Mouse (Mus musculus): ENCODE measurements around the gene Trpm4. TPM values are rescaled to one million over a fixed set of nuclear protein-coding genes. Genes with fewer than 3 reads are reported as not detected.

Trpm4 gene
- total and polyA plus RNA-seq, 3 experiments = 9.3 to 17.6 (median 12.0) TPM

- dilution Hi-C loops (cut with MboI; ENCODE audit: extremely low pct_ligation_motif_present, extremely low pct_unique_long_range_greater_than_20kb, low sequenced_read_pairs) = no loop called here
- Histone ChIP-seq H3K79me2 (replicated peaks; ENCODE audit: control insufficient read depth, extremely low read depth, insufficient read depth, poor library complexity, severe bottlenecking) (no peaks in the 10 kb centered on the region), H3K4me1 (ENCODE audit: control insufficient read depth in 1 of 2, insufficient read depth in 2 of 2) (peaks cover 24 to 45% of the 10 kb centered on the region in 2 experiments), H3K4me3 (replicated peaks in 1 of 3; ENCODE audit: low read depth in 2 of 3, low read length in 2 of 3, poor library complexity in 1 of 3) (no peak overlapping the region), H3K27ac (ENCODE audit: insufficient read depth, low read depth) (no peak overlapping the region), H3K9ac (ENCODE audit: insufficient read depth, low read depth) (no peak overlapping the region), H3K4me2 (ENCODE audit: insufficient read depth, low read depth, poor library complexity, severe bottlenecking) (no peak overlapping the region), H3K36me3 (replicated peaks in 1 of 2; ENCODE audit: control insufficient read depth in 1 of 2, insufficient read depth in 1 of 2, low read length in 1 of 2) (no peaks in the 10 kb centered on the region), H3K9me3 (replicated peaks; ENCODE audit: low read length) (no peaks in the 10 kb centered on the region), H3K27me3 (replicated peaks) (peaks cover 48% of the 10 kb centered on the region)
- DNase-seq (ENCODE audit: extremely low read depth) = no peak
- in situ Hi-C loops (cut with MboI; ENCODE audit: low pct_ligation_motif_present, low pct_unique_long_range_greater_than_20kb, low sequenced_read_pairs) = no loop called here
- TF ChIP-seq MYC (IDR thresholded peaks at IDR 0.05; ENCODE audit: low read depth, low read length) (no peak), TBP (conservative IDR thresholded peaks at IDR 0.05; ENCODE audit: low read depth, low read length) (no peak), SMC3 (IDR thresholded peaks at IDR 0.05; ENCODE audit: low read depth, low read length) (no peak), ZC3H11A (IDR thresholded peaks at IDR 0.05; ENCODE audit: low read depth, low read length) (no peak), ZMIZ1 (IDR thresholded peaks at IDR 0.05; ENCODE audit: low read depth, low read length) (no peak), HCFC1 (IDR thresholded peaks at IDR 0.05; ENCODE audit: low read depth, low read length) (no peak), ZKSCAN1 (IDR thresholded peaks at IDR 0.05; ENCODE audit: borderline replicate concordance, low read depth, low read length) (no peak), ELF1 (IDR thresholded peaks at IDR 0.05; ENCODE audit: low read depth, low read length) (no peak), JUND (conservative IDR thresholded peaks at IDR 0.05; ENCODE audit: low read depth, low read length) (no peak)
Measured at GRCm38 (mm10) chr7:45342081-45342480, 8.5 kb upstream of the Trpm4 start.

GRCm38 (mm10) chr7:45341303-45341702 is 7.7 kb upstream of the Trpm4 start:
- no peaks in the 10 kb centered on the region for H3K9me3 ChIP-seq (replicated peaks; ENCODE audit: low read length)
- no peak overlapping the region for H3K9ac ChIP-seq (ENCODE audit: insufficient read depth, low read depth)
- H3K79me2 ChIP-seq (replicated peaks; ENCODE audit: control insufficient read depth, extremely low read depth, insufficient read depth, poor library complexity, severe bottlenecking) = no peaks in the 10 kb centered on the region
- H3K4me1 ChIP-seq (ENCODE audit: control insufficient read depth in 1 of 2, insufficient read depth in 2 of 2) = peaks cover 30 to 52% of the 10 kb centered on the region in 2 experiments
- H3K27me3 ChIP-seq (replicated peaks) = peaks cover 54% of the 10 kb centered on the region
- in situ Hi-C loops (cut with MboI; ENCODE audit: low pct_ligation_motif_present, low pct_unique_long_range_greater_than_20kb, low sequenced_read_pairs) = no loop called here
- no peaks in the 10 kb centered on the region for H3K36me3 ChIP-seq (replicated peaks in 1 of 2; ENCODE audit: control insufficient read depth in 1 of 2, insufficient read depth in 1 of 2, low read length in 1 of 2)
- dilution Hi-C loops (cut with MboI; ENCODE audit: extremely low pct_ligation_motif_present, extremely low pct_unique_long_range_greater_than_20kb, low sequenced_read_pairs) = no loop called here
- H3K27ac ChIP-seq (ENCODE audit: insufficient read depth, low read depth) = no peak overlapping the region
- DNase-seq (ENCODE audit: extremely low read depth) = peak; percentile 82
- H3K4me2 ChIP-seq (ENCODE audit: insufficient read depth, low read depth, poor library complexity, severe bottlenecking) = peak overlapping the region; percentile 86
- no peak overlapping the region for H3K4me3 ChIP-seq (replicated peaks in 1 of 3; ENCODE audit: low read depth in 2 of 3, low read length in 2 of 3, poor library complexity in 1 of 3)
- TF ChIP-seq EP300 (IDR thresholded peaks at IDR 0.05; ENCODE audit: low read length) (no peak), CTCF (conservative IDR thresholded peaks at IDR 0.05 in 1 of 2, IDR thresholded peaks at IDR 0.05 in 1 of 2; ENCODE audit: low read depth in 2 of 2, low read length in 2 of 2) (peak; percentile 43 to 98), USF2 (conservative IDR thresholded peaks at IDR 0.05; ENCODE audit: low read depth, low read length) (no peak), CHD2 (IDR thresholded peaks at IDR 0.05; ENCODE audit: low read length) (no peak), ETS1 (conservative IDR thresholded peaks at IDR 0.05; ENCODE audit: low read depth, low read length) (no peak), ZKSCAN1 (IDR thresholded peaks at IDR 0.05; ENCODE audit: borderline replicate concordance, low read depth, low read length) (no peak), GABPA (IDR thresholded peaks at IDR 0.05; ENCODE audit: insufficient replicate concordance, low read depth, low read length) (no peak), USF1 (IDR thresholded peaks at IDR 0.05; ENCODE audit: low read depth, low read length) (no peak), ZC3H11A (IDR thresholded peaks at IDR 0.05; ENCODE audit: low read depth, low read length) (no peak), POLR2AphosphoS2 (IDR thresholded peaks at IDR 0.05; ENCODE audit: low read depth, low read length) (no peak), KAT2A (IDR thresholded peaks at IDR 0.05; ENCODE audit: insufficient replicate concordance, low read length) (no peak), HCFC1 (IDR thresholded peaks at IDR 0.05; ENCODE audit: low read depth, low read length) (peak; percentile 49; the same call in 1 of the 2 replicates), IRF4 (IDR thresholded peaks at IDR 0.05; ENCODE audit: low read depth, low read length) (peak; percentile 47; the same call in 1 of the 2 replicates), NELFE (IDR thresholded peaks at IDR 0.05; ENCODE audit: low read depth, low read length) (peak; percentile 62; the same call in 1 of the 2 replicates), JUN (IDR thresholded peaks at IDR 0.05; ENCODE audit: insufficient read depth, low read depth, low read length) (no peak), ZMIZ1 (IDR thresholded peaks at IDR 0.05; ENCODE audit: low read depth, low read length) (no peak), RCOR1 (conservative IDR thresholded peaks at IDR 0.05; ENCODE audit: low read depth, low read length) (no peak), NRF1 (IDR thresholded peaks at IDR 0.05; ENCODE audit: low read depth, low read length) (no peak), MAFK (IDR thresholded peaks at IDR 0.05; ENCODE audit: insufficient replicate concordance, low read length) (no peak), POLR2A (IDR thresholded peaks at IDR 0.05; ENCODE audit: low read depth, low read length) (0 out of 2 replicates have a peak, but pooled peaks have one; percentile 24), CHD1 (IDR thresholded peaks at IDR 0.05; ENCODE audit: low read depth, low read length) (no peak), E2F4 (IDR thresholded peaks at IDR 0.05; ENCODE audit: insufficient replicate concordance, low read depth, low read length) (no peak), RAD21 (IDR thresholded peaks at IDR 0.05; ENCODE audit: low read depth, low read length) (peak; percentile 53), MAZ (IDR thresholded peaks at IDR 0.05; ENCODE audit: low read depth, low read length) (0 out of 2 replicates have a peak, but pooled peaks have one; percentile 53), BHLHE40 (IDR thresholded peaks at IDR 0.05; ENCODE audit: low read depth, low read length) (no peak), TBP (conservative IDR thresholded peaks at IDR 0.05; ENCODE audit: low read depth, low read length) (no peak), PAX5 (IDR thresholded peaks at IDR 0.05; ENCODE audit: low read length) (no peak), JUND (conservative IDR thresholded peaks at IDR 0.05; ENCODE audit: low read depth, low read length) (no peak), UBTF (IDR thresholded peaks at IDR 0.05; ENCODE audit: low read depth, low read length) (no peak), ELF1 (IDR thresholded peaks at IDR 0.05; ENCODE audit: low read depth, low read length) (peak; percentile 82)
